Mouse (Mus musculus): Measurements from ENCODE around the gene Sec22a. TPM values are rescaled to one million over a fixed set of nuclear protein-coding genes. Genes with fewer than 3 reads are reported as not detected.

Gene Sec22a
- total RNA-seq (2017): 11.2 and 14.9 TPM in 2 replicates

GRCm38 (mm10) chr16:35363150-35364062 is at the start of gene Sec22a:
Gene Sec22a, minus strand, starts transcription at chr16:35363918.
- peak; percentile 96 to 97 for ATAC-seq (replicated peaks in 1 of 2; ENCODE audit: insufficient read depth in 1 of 2, low FRiP score in 2 of 2, low TSS enrichment in 1 of 2, low read depth in 1 of 2, poor library complexity in 2 of 2, severe bottlenecking in 2 of 2)

- no peak for ATAC-seq (replicated peaks in 1 of 2; ENCODE audit: insufficient read depth in 1 of 2, low FRiP score in 2 of 2, low TSS enrichment in 1 of 2, low read depth in 1 of 2, poor library complexity in 2 of 2, severe bottlenecking in 2 of 2)
These were observed 43.0 kb upstream of the Sec22a start for GRCm38 (mm10) chr16:35406706-35407105.

GRCm38 (mm10) chr16:35406166-35406565 is 42.4 kb upstream of the Sec22a start:
- ATAC-seq (replicated peaks in 1 of 2; ENCODE audit: insufficient read depth in 1 of 2, low FRiP score in 2 of 2, low TSS enrichment in 1 of 2, low read depth in 1 of 2, poor library complexity in 2 of 2, severe bottlenecking in 2 of 2): no peak

DNA sequence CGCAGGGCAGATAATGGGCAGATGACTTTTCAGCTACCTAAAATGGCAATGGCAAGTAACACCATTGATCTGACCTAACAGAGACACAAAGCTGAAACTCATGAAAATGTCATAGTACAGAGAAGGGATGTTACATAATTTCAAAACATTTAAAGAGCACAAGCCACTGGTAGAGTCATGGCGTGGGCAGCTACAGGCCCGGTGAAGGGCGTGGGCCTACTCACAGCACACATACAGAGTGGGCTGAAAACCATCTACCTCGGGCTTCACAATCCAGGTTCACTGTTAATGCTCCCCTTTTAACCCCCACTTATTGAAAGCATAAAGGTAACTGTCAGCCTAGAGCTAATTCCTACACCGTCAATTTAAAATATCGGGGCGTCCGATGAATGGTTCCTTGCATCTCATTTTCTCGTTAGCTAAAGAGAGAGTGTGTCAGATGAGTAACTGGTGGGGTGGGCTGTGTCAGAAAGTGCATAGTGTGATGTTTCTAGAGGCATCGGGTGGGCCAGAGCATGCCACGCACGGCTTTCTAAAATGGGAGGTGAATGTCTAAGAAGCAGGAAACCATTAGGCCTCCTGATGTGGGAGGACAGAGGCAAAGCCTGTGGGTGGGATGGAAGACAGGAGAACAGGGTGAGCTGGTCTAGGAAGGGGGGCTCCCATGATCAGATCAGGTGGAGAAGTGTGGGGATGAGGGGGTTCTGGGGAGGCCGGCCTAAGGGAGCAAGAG is 41.8 kb upstream of the Sec22a start:
- no peak for ATAC-seq (replicated peaks in 1 of 2; ENCODE audit: insufficient read depth in 1 of 2, low FRiP score in 2 of 2, low TSS enrichment in 1 of 2, low read depth in 1 of 2, poor library complexity in 2 of 2, severe bottlenecking in 2 of 2)

- ATAC-seq (replicated peaks in 1 of 2; ENCODE audit: insufficient read depth in 1 of 2, low FRiP score in 2 of 2, low TSS enrichment in 1 of 2, low read depth in 1 of 2, poor library complexity in 2 of 2, severe bottlenecking in 2 of 2): no peak
These were observed 41.1 kb upstream of the Sec22a start for GRCm38 (mm10) chr16:35404864-35405263.

DNA sequence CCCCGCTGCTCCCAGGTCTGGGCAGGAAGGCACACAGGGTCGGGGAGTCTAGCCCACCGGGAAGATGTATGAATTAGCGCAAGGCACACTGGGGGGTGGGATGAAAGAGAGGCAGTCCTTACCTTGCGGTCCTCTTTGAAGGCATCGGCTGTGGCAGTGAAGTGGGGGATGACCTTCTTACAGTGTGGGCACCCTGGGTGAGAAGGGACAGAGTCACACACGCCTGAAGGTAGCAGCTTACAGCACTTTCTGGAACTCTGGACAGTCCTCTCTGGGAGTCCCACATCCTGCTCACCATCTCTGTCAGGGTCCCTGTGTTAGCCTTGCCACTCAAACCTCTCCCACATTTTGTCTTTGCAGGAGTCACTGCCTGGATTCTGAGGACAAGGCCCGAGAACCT is 40.2 kb upstream of the Sec22a start:
- no peak for ATAC-seq (replicated peaks in 1 of 2; ENCODE audit: insufficient read depth in 1 of 2, low FRiP score in 2 of 2, low TSS enrichment in 1 of 2, low read depth in 1 of 2, poor library complexity in 2 of 2, severe bottlenecking in 2 of 2)

- no peak for ATAC-seq (replicated peaks in 1 of 2; ENCODE audit: insufficient read depth in 1 of 2, low FRiP score in 2 of 2, low TSS enrichment in 1 of 2, low read depth in 1 of 2, poor library complexity in 2 of 2, severe bottlenecking in 2 of 2)
These were observed 39.6 kb upstream of the Sec22a start for GRCm38 (mm10) chr16:35403356-35403755.

GRCm38 (mm10) chr16:35392813-35393212 is 29.1 kb upstream of the Sec22a start:
- ATAC-seq (replicated peaks in 1 of 2; ENCODE audit: insufficient read depth in 1 of 2, low FRiP score in 2 of 2, low TSS enrichment in 1 of 2, low read depth in 1 of 2, poor library complexity in 2 of 2, severe bottlenecking in 2 of 2): no peak

- ATAC-seq (replicated peaks in 1 of 2; ENCODE audit: insufficient read depth in 1 of 2, low FRiP score in 2 of 2, low TSS enrichment in 1 of 2, low read depth in 1 of 2, poor library complexity in 2 of 2, severe bottlenecking in 2 of 2): no peak
These were observed 21.9 kb upstream of the Sec22a start for GRCm38 (mm10) chr16:35385654-35386053.

GRCm38 (mm10) chr16:35380048-35380447 is 16.3 kb upstream of the Sec22a start:
- ATAC-seq (replicated peaks in 1 of 2; ENCODE audit: insufficient read depth in 1 of 2, low FRiP score in 2 of 2, low TSS enrichment in 1 of 2, low read depth in 1 of 2, poor library complexity in 2 of 2, severe bottlenecking in 2 of 2): no peak

- ATAC-seq (replicated peaks in 1 of 2; ENCODE audit: insufficient read depth in 1 of 2, low FRiP score in 2 of 2, low TSS enrichment in 1 of 2, low read depth in 1 of 2, poor library complexity in 2 of 2, severe bottlenecking in 2 of 2): no peak
These were observed 15.6 kb upstream of the Sec22a start for GRCm38 (mm10) chr16:35379344-35379743.

DNA sequence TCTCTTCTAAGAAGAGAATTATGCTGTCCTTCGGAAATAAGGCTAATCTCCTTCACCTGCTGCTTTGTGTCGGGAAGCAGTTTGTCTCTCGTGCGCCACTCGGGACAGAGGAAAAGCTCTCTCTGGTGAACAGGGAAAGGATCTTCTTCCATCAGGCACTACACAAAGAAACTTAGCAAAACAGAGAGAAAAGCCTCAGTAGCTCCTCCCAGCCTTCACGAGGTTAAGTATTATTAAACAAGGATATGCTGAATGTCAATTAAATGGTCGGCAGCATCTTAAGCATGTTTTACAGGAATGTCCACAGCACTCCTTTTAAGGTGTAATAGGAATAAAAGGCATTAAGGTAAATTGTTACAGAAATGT is 328 bp upstream of the Sec22a start:
- ATAC-seq (replicated peaks in 1 of 2; ENCODE audit: insufficient read depth in 1 of 2, low FRiP score in 2 of 2, low TSS enrichment in 1 of 2, low read depth in 1 of 2, poor library complexity in 2 of 2, severe bottlenecking in 2 of 2): peak in 1 of 2 experiments; percentile 9; a peak in 1 of 4 replicates

DNA sequence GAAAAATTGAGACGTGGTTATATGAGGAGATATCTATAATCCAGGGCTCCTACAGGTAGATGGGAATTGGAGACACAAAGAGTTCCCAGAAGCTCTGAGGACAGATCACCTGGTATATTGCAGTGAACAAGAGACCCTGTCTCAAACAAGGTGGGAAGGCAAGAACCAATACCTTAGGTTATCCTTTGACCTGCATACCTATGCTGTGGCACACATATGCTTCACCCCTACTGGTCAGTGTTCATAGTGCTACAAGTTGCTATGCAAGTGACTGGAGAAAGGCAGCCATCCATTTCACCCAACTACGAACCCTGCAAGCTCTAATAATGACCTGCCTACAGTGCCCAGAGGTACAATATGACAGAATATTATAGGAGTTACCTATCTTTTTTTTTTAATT is 1.5 kb downstream of the Sec22a start:
- ATAC-seq (replicated peaks in 1 of 2; ENCODE audit: insufficient read depth in 1 of 2, low FRiP score in 2 of 2, low TSS enrichment in 1 of 2, low read depth in 1 of 2, poor library complexity in 2 of 2, severe bottlenecking in 2 of 2): no peak

DNA sequence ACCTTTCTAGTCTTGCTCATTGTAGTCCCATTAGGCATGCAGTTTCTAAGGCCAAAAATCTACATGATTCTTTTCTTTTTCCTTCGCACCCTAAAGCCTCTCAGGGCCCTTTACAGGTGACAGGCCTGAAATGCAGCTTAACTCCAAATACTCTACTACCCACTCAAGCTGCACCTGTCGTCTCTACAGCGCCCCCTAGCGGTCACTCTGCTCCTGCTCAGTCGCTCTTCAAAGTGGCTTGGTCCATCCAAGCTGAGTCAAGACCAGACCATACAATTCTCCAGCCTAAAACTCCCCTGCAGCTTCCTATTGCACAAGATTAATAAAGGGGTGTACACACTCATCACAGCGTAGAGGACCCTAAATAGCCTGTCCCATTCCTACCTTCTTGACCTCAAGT is 3.1 kb downstream of the Sec22a start:
- ATAC-seq (replicated peaks in 1 of 2; ENCODE audit: insufficient read depth in 1 of 2, low FRiP score in 2 of 2, low TSS enrichment in 1 of 2, low read depth in 1 of 2, poor library complexity in 2 of 2, severe bottlenecking in 2 of 2): peak in 1 of 2 experiments; percentile 41; a peak in 1 of 4 replicates

DNA sequence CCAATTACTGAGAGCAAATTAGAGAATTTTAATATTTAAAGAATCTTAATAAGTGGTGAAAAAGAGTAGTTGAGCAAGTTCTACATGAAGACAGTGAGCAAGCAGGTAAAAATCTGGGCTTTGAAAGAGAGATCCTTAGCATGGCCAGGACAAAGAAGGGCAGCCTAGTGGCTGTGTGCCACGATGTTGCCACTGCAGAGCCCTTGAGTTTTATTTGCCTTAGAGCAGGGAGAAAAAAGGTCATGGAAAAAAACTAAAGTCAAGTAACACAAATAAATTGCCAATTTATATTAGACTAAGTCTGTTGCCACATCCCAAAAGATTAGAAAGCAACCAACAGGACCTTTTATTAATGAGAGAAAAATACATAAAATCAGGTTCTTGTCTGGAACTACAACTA is 6.3 kb downstream of the Sec22a start:
- ATAC-seq (replicated peaks in 1 of 2; ENCODE audit: insufficient read depth in 1 of 2, low FRiP score in 2 of 2, low TSS enrichment in 1 of 2, low read depth in 1 of 2, poor library complexity in 2 of 2, severe bottlenecking in 2 of 2): no peak

- no peak for ATAC-seq (replicated peaks in 1 of 2; ENCODE audit: insufficient read depth in 1 of 2, low FRiP score in 2 of 2, low TSS enrichment in 1 of 2, low read depth in 1 of 2, poor library complexity in 2 of 2, severe bottlenecking in 2 of 2)
These were observed 33.3 kb downstream of the Sec22a start for GRCm38 (mm10) chr16:35330451-35330850.

DNA sequence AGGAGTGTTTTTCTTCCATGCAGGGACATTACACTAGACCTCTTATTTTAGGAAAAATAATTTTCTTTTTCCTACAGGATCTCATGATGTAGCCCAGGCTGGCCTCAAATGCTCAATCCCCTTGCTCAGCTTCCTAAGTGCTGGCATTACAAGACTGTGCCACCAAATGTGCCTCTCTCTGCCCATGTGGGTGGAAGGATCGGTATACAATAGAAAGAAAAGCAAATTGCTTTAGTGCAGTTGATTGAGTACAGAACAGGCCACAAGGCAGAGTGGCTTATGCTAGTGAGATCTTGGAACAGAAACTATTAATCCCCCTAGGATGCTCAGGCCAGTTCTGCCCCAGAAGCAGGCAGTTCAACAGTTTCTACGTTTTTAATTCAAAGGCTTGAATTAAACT is 43.9 kb downstream of the Sec22a start:
- no peak for ATAC-seq (replicated peaks in 1 of 2; ENCODE audit: insufficient read depth in 1 of 2, low FRiP score in 2 of 2, low TSS enrichment in 1 of 2, low read depth in 1 of 2, poor library complexity in 2 of 2, severe bottlenecking in 2 of 2)

- peak; percentile 39 to 67; a peak in 3 of 4 replicates for ATAC-seq (replicated peaks in 1 of 2; ENCODE audit: insufficient read depth in 1 of 2, low FRiP score in 2 of 2, low TSS enrichment in 1 of 2, low read depth in 1 of 2, poor library complexity in 2 of 2, severe bottlenecking in 2 of 2)
These were observed 44.4 kb downstream of the Sec22a start for GRCm38 (mm10) chr16:35319335-35319734.

All from hematopoietic stem cell, adult 5-6 weeks (primary cell).